Mouse (Mus musculus) midbrain, embryonic 10.5 days (tissue): ENCODE measurements around the gene Ppp2r2d. TPM values are rescaled to one million over a fixed set of nuclear protein-coding genes. Genes with fewer than 3 reads are reported as not detected.

ENCODE experiments used
- DNase-seq: peaks from one replicate; pipeline ENCODE4 v3.0.0-alpha.2; 2017; ENCODE audit warnings: low spot score
- H3K27ac ChIP-seq: fragments of 300-500 bp; sonication (generic); replicated peaks from 2 replicates; pipeline ENCODE4 v1.5.1; 2016; ENCODE audit warnings: mild to moderate bottlenecking
- H3K27me3 ChIP-seq: fragments of 300-500 bp; sonication (generic); 2 replicates; pipeline ENCODE4 v1.6.1; 2016; ENCODE audit warnings: low read depth, mild to moderate bottlenecking; ENCODE audit not compliant: poor library complexity, severe bottlenecking
- H3K36me3 ChIP-seq: fragments of 300-500 bp; sonication (generic); 2 replicates; pipeline ENCODE4 v1.6.1; 2016; ENCODE audit warnings: mild to moderate bottlenecking, moderate library complexity
- H3K4me1 ChIP-seq: fragments of 300-500 bp; sonication (generic); 2 replicates; pipeline ENCODE4 v1.6.1; 2016
- H3K4me3 ChIP-seq: fragments of 300-500 bp; sonication (generic); 2 replicates; pipeline ENCODE4 v1.5.1; 2016; ENCODE audit warnings: mild to moderate bottlenecking, moderate library complexity
- H3K9me3 ChIP-seq: fragments of 300-500 bp; sonication (generic); replicated peaks from 2 replicates; pipeline ENCODE4 v1.6.1; 2016; ENCODE audit warnings: mild to moderate bottlenecking
- WGBS: fragments of 180-500 bp; shearing (Covaris S2); methylation state at CpG from one replicate; pipeline ENCODE4 v1.1.7; 2016; 5-methylcytosine and 5-hydroxymethylcytosine counted together
- polyA plus RNA-seq: library from polyadenylated mRNA; unstranded; fragments of >200 nt; fragmentation: Nextera tagmentation; extraction: Ambion mirVana; gene quantifications from 2 replicates; pipeline ENCODE4 v1.2.1, GENCODE M21; 2016

Ppp2r2d gene
- 47.3 and 50.7 TPM in 2 replicates for polyA plus RNA-seq

DNA sequence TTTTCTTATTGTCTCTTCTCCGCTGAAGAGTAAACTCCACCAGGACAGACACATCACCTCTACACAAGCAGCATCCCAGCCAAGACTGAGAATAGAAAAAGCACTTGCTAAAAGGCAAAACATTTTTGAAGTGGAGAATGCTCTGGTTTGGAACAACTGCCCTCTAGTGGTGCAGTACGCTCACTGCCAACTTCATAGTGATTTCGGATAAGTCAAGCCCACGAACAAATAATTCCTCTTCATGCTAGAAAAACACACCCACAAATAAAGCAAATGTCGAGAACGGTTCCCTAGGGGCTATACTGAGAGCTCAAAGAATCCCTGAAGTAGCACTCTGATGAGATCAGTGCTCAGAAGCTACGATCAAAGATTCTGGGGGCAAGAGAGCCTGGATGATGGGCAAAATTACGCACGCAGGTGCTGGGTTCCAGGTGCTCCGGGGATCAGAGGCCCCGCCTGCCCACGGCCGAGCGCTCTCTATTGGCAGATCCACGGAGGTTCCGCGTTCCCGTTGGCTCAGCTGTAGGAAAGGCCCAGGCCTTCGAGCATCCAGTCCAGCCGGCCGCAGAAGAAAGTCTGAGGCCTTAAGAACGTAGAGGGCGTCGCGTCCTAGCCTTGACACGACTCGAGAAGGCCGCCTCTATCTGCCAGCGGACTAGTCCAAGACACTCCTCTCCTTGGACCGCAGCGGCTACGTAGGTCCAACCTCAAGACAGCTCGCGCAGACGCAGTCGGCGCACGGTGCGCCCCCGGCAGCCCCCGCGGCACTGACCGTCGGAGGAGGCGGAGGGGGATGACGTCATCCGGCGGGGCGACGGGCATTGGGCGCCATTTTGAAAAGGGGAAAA is at the start of gene Ppp2r2d, which contains the start of gene Mapk1ip1:
Ppp2r2d (plus strand) TSS at position 536 of the 848 bp plus-strand sequence.
Mapk1ip1 (minus strand) TSS at position 730 of the 848 bp plus-strand sequence.
- peaks cover 60% of the 10 kb centered on the region for H3K4me1 ChIP-seq
- WGBS = under 1% methylated on average over 51 of the region's 51 CpGs
- peak within 1 kb of the TSS; percentile 98 for H3K27ac ChIP-seq
- DNase-seq = peak; percentile 96
- H3K36me3 ChIP-seq = peaks cover 26% of the 10 kb centered on the region
- no peaks in the 10 kb centered on the region for H3K9me3 ChIP-seq
- H3K27me3 ChIP-seq = no peaks in the 10 kb centered on the region
- peak within 1 kb of the TSS; percentile 85 for H3K4me3 ChIP-seq

DNA sequence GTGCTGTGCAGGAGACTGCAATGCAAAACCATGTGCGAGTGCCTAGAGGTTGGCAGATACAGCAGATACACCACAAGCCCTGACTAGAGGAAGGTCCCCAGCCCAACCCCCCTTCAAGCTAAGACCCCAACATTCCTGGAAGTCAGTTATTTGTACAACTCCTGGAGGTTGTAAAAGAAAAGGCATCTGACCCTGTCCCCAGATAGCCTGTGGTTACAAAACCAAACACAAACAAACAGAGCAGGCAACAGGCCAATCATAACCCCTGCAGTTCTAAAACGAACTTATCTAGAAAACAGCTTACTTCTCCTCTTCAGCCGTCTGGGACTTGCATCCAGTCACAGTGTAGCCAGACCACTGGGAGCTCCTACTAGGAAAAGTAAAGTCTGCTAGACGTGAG is 42.5 kb upstream of the Ppp2r2d start:
- no peak for DNase-seq
- H3K9me3 ChIP-seq = peaks cover 14% of the 10 kb centered on the region; the same call in 1 of the 2 replicates
- WGBS = 48% methylated on average over 4 of the region's 4 CpGs

DNA sequence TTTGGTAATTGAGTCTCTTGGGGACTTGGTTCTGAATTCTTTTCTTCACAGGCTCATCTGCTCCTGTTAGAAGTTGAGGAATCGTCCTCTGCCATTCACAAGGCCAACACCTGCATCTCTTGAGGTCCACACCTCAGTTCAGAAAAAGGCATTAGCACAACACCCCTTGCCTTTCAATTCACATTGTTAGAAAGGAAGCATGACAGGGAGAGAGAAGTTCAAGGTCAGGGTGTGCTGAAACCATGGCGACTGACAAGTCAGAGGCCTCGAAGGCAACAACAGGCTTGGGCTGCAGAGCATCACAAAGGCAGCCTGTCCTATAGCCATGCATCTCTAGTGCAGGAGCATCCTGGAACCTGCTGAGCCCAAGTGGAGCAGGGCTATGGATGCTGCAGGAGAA is 38.7 kb upstream of the Ppp2r2d start:
- H3K4me3 ChIP-seq = no peak overlapping the region
- no peaks in the 10 kb centered on the region for H3K27me3 ChIP-seq
- WGBS = 89% methylated on average over 3 of the region's 3 CpGs
- H3K36me3 ChIP-seq = no peaks in the 10 kb centered on the region
- H3K4me1 ChIP-seq = no peaks in the 10 kb centered on the region
- no peak overlapping the region for H3K27ac ChIP-seq
- no peak for DNase-seq
- peaks cover 14% of the 10 kb centered on the region; the same call in 1 of the 2 replicates for H3K9me3 ChIP-seq

More for the DNA sequence above, 42.5 kb upstream of the Ppp2r2d start:
- no peaks in the 10 kb centered on the region for H3K4me1 ChIP-seq
- no peak overlapping the region for H3K4me3 ChIP-seq
- no peak overlapping the region for H3K27ac ChIP-seq
- H3K27me3 ChIP-seq = no peaks in the 10 kb centered on the region
- H3K36me3 ChIP-seq = no peaks in the 10 kb centered on the region

DNA sequence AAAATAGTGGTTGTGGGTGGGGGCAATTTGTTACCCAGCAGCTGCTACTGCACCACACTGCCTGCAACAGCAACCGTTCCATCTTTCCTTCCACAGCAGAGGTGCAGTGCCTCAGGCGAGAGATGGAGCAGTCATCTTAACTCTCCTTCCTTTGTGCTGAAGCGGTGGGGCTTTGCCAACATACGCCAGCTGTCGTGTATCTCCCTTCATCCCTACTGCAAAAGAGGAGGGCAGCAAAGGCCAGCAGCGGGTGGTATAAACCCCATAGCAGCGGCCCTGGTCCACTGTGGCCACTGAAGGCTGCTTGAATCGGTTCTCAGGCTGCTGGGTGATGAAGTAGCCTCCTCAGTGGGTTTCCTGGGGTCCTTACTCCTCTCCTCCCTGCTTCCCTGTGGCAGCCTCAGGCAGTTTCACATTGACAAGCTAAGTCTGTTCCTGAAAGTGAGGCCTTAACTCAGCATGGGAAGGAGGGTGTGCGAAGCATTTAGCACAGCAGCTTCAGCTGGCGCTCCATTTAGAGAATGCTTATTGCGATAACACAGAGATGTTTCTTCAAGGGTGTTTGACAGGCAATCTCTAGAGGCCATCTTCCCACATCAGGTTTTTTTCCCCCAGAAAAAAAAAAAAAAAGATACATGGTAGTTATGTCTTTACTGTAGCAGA is 32.5 kb upstream of the Ppp2r2d start:
- H3K27ac ChIP-seq = no peak overlapping the region
- no peaks in the 10 kb centered on the region for H3K36me3 ChIP-seq
- 0 out of 2 replicates have a peak, but pooled peaks cover 2% of the 10 kb centered on the region for H3K4me1 ChIP-seq
- no peak for DNase-seq
- no peaks in the 10 kb centered on the region for H3K9me3 ChIP-seq
- WGBS = 72% methylated on average over 11 of the region's 11 CpGs
- H3K4me3 ChIP-seq = no peak overlapping the region
- no peaks in the 10 kb centered on the region for H3K27me3 ChIP-seq

DNA sequence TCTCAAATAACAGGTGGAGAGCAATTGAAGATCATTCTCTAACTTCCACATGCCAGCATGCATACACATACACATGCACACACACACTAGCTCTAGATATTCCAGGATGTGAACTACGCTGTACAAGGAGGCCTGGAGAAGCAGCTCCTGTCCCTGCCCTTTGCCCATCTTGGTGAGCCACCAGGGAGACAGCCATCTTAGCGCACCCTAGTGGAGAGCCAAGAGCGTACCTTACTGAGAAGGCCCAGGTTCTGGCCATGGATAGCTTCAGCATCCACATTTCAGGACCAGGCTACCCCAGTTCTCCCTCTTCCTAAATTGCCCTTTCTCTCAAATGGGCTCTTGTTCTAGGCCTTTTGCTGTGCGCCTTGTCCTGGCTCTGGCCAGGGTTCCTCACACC is 27.6 kb upstream of the Ppp2r2d start:
- DNase-seq = no peak
- 54% methylated on average over 4 of the region's 4 CpGs for WGBS
- Histone ChIP-seq H3K27ac (no peak overlapping the region), H3K9me3 (no peaks in the 10 kb centered on the region), H3K4me3 (no peak overlapping the region), H3K36me3 (no peaks in the 10 kb centered on the region), H3K4me1 (0 out of 2 replicates have a peak, but pooled peaks cover 1% of the 10 kb centered on the region), H3K27me3 (no peaks in the 10 kb centered on the region)

DNA sequence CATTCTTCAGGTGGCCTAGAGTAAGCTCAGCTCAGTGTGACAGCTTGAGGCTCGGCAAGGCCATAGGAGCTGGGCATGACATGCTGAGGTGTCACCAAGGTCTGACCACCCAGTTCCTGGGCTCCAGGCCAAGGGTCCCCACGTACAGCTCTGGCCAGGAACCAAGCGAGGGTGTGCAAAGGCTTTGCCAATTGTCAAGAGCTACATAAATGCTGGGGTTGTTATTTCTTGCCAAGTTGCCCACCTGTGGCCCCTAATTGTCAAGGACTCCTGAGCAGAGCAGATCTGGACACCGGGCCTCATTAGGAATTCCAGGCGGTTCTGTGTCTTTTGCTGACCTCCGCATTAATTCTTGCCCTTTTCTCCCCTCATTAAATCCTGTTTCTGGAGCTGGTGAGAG is 21.5 kb upstream of the Ppp2r2d start:
- Histone ChIP-seq H3K27ac (no peak overlapping the region), H3K4me3 (no peak overlapping the region), H3K9me3 (no peaks in the 10 kb centered on the region), H3K27me3 (no peaks in the 10 kb centered on the region), H3K4me1 (no peaks in the 10 kb centered on the region), H3K36me3 (no peaks in the 10 kb centered on the region)
- DNase-seq = no peak
- 88% methylated on average over 6 of the region's 6 CpGs for WGBS

DNA sequence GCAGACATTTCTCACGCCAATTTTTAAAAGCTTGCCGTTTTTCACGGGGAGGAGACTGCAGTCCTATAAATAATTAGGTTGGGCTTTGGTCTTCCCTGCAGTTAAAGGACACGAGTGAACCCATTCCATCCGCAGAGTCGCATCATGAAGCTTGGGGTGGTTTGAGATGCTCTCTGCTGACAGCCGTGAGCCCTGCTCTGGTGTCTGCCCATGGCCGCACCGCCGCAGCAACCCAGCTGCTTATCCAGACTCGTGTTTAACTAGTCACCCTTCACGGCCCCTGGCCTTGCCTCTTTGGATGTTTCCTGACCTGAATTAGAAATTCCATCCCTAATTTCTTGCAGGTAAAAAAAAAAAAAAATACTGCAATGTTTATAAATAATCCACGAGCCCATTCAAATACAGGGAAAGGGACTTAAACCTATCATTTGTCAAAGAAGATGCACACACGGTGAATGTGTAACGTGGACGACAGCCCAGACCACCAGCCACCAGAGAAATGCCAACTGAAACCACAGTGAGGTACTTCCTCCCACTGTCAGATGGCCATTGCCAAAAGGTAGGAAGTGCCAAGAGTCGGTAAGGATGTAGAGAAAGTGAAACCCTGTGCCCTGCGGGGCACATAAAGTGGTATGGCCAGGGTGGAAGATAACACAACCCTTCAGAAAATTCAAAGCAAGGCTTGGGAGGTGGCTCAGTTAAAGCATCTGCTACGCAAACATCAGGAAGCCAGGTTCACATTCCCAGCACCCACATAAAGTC is 20.7 kb upstream of the Ppp2r2d start:
- Histone ChIP-seq H3K4me1 (no peaks in the 10 kb centered on the region), H3K27me3 (no peaks in the 10 kb centered on the region), H3K9me3 (no peaks in the 10 kb centered on the region), H3K4me3 (no peak overlapping the region), H3K27ac (no peak overlapping the region), H3K36me3 (no peaks in the 10 kb centered on the region)
- no peak for DNase-seq
- WGBS = 89% methylated on average over 19 of the region's 19 CpGs

DNA sequence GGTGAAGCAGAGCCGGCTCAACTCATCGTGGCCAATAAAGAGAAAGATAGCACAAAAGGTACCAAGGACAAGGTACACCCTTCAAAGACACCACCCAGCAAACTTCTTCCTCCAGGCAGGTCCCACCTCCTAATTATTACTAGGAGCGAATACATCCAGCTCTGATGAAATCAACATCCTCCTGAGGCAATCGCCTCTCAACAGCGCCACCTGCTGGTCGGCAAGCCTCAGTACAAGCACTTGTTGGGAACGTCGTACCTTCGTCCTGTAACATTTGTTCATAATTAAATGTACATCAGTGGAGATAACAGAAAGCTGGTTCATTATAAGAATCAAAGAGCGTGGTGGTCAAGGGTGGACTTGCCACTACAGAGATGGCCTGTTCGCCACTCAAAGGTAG is 18.1 kb upstream of the Ppp2r2d start:
- no peaks in the 10 kb centered on the region for H3K27me3 ChIP-seq
- H3K4me3 ChIP-seq = no peak overlapping the region
- WGBS = 26% methylated on average over 11 of the region's 11 CpGs
- H3K36me3 ChIP-seq = no peaks in the 10 kb centered on the region
- H3K9me3 ChIP-seq = no peaks in the 10 kb centered on the region
- DNase-seq = peak; percentile 60
- H3K4me1 ChIP-seq = no peaks in the 10 kb centered on the region
- H3K27ac ChIP-seq = no peak overlapping the region

DNA sequence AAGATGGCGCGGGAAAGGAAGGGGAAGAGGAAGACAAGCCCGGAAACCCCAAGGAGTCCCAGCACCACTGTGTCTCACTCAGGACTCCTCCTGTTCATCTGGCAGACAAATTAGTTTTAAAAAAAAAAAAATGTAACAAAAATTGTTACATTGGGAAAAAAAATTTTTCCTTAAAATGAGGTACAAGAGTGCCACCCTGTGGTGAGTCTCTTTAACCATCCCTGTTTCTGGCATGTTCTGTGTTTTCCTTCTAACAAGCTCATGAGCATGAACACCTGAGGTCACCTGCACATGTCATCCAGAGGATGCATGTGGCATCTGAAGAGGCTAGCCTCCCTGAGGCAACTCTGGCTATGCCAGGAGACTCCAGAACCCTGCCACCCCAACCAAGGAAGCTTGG is 10.9 kb upstream of the Ppp2r2d start:
- no peaks in the 10 kb centered on the region for H3K4me1 ChIP-seq
- no peaks in the 10 kb centered on the region for H3K27me3 ChIP-seq
- H3K27ac ChIP-seq = no peak overlapping the region
- H3K9me3 ChIP-seq = no peaks in the 10 kb centered on the region
- H3K4me3 ChIP-seq = no peak overlapping the region
- DNase-seq = no peak
- 89% methylated on average over 3 of the region's 3 CpGs for WGBS
- peaks cover 16% of the 10 kb centered on the region for H3K36me3 ChIP-seq

DNA sequence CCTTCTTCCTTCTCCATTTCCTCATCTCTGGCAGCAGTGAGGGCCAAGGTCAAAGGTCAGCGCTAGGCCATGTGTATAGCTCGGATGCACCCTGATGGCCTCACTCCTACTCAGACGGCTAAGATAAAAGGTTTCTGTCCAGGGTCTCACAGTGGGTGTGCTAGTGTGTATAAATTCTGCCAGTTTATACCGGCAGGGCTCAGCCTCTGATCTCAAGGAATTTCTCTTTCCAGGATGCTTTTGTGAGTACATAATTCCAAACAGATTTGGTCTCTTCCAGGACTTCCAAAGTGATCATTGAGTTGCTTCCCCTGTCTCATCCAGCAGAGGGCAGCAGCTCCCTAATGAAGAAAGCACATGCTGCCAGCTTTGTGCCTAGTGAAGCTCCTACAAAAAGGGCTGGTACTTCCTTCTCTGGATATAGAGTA is 5.3 kb upstream of the Ppp2r2d start:
- DNase-seq = peak; percentile 74
- Histone ChIP-seq H3K36me3 (peaks cover 11% of the 10 kb centered on the region), H3K9me3 (no peaks in the 10 kb centered on the region), H3K27ac (no peak overlapping the region), H3K4me3 (no peak overlapping the region), H3K4me1 (peaks cover 28% of the 10 kb centered on the region), H3K27me3 (no peaks in the 10 kb centered on the region)
- 44% methylated on average over 4 of the region's 4 CpGs for WGBS

DNA sequence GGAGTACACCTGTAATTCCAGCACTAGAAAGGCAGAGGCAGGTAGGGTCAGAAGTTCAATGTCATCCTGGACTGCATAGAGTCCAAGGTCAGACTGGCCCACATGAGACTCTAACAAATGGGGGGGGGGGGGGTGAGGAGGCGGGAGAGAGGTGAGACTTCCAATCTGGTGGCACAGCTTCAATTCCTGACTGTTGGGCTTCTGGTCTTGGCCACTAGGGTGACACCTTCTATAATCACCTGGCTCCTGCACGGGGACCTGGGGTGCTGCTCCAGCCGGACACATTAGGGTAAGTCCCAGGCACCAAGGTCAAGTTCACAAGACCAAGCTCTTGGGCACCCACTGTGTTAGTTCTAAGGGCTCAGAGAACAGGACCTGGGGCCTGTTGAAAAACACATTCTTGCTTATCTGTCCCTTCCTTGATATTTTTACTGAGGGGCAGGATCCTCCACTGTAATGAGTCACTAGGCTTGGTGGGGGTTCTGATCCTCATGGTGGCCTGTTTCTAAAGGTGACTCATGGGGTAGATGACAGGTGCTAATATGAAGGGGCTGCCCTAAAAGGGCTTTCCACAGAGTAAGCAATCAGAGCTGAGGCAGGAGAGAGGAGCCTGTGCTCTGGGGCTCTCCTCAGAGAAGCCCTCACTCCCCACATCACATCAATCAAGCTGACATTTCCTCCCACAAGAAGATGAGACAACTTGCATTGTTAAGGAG is 4.3 kb upstream of the Ppp2r2d start:
- peaks cover 2% of the 10 kb centered on the region; the same call in 1 of the 2 replicates for H3K36me3 ChIP-seq
- H3K27ac ChIP-seq = no peak overlapping the region
- DNase-seq = no peak
- 75% methylated on average over 3 of the region's 3 CpGs for WGBS
- no peak overlapping the region for H3K4me3 ChIP-seq
- peaks cover 31% of the 10 kb centered on the region for H3K4me1 ChIP-seq
- no peaks in the 10 kb centered on the region for H3K9me3 ChIP-seq
- H3K27me3 ChIP-seq = no peaks in the 10 kb centered on the region

DNA sequence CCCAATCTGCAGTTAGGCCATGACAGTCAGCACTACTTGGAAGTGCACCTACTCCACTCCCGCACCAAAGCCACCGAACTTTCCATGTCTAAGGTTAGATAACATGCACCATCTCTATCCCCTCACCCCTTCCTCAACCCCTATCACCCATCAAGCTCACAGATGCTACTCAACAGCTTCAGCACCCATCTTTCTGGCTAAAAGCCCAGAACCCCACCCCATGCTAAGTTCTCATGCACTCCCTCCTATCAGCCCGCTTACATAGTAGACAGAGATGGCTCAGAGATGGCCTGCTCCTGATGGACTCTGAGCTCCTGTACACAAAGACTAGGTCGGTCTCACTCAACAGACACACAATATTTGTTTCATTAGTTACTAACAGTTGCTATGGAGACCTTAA is 2.5 kb upstream of the Ppp2r2d start:
- Histone ChIP-seq H3K27ac (no peak overlapping the region), H3K4me3 (no peak overlapping the region), H3K4me1 (peaks cover 45% of the 10 kb centered on the region), H3K36me3 (peaks cover 5% of the 10 kb centered on the region), H3K27me3 (no peaks in the 10 kb centered on the region), H3K9me3 (no peaks in the 10 kb centered on the region)
- WGBS = 93% methylated on average over 4 of the region's 4 CpGs
- no peak for DNase-seq
